Mouse (Mus musculus) urinary bladder, postnatal 10 days (tissue): ENCODE results near the gene Ccdc13.

Experiments
- DNase-seq: peaks from one replicate; pipeline ENCODE4 v3.0.0; 2022; ENCODE audit warnings: low spot score

Ccdc13 gene

GRCm38 (mm10) chr9:121759091-121760081 is 79.9 kb downstream of the Ccdc13 start, which contains the start of gene Zfp651:
TSS of gene Zfp651 (plus strand) at chr9:121759330.
- no peak for DNase-seq

DNA sequence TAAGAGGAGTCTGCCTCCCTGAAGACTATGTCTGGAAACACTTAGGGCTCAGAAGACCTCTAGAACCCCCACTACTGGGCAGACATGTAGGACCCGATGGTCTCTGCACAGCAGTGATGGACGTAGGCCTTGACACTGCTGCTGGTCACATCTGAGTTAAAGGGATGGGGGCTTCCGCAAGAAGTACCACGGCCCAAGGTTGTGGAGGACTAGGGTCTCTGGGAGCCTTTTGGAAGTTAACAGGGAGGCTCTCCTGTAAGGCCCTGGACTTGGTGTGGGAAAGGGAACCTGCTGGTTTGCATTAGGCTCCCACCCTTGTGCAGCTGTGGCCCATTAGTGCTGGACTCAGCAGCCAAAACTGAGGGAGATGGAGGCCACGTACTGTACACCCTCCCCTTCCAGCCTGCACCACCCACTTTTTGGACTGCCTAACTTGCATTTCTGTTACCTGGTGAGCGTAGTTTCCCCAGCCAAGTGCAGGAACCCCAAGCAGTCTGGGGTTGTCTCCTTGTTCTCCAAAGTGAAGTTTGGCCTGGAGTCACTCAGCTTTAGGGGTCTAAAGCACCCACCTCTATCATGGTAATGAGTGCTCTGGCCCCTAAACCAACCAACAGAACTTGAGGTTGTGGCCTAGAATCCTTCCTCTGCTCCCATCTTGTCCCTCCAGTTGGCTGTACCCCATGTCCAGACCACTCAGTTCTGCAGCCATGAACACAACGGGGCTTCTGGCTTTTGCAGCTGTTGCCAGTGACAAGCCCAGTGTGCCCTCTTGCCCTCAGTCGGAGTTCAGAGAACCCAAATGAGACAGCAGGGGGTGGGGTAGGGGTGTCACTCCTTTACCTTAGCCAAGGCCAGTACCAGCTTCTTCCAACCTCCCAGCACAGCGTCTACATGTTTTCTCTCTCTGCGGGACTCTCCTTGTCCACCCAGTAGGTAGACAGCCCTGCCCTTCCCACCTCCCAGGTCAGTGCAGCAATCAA is 81.1 kb downstream of the Ccdc13 start:
- DNase-seq = no peak

DNA sequence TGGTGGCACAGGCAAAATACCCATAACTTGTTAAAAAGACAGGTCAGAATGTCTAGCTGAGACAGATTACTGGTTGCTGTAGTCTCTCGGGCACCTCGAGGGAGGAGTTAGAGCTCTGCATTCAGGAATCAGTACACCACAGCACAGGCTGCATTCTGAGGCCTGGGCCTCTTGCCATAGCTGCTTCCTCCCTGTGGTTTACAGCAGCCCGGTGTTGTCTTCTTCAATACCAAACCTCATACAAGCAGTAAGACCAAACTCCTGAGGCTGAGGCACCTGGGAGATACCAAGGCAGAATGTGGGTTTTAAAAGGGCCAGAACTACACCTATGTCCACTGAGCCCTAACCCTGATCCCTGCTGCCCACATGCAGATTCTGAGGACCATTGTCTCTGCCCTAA is 81.8 kb downstream of the Ccdc13 start:
- DNase-seq = no peak

DNA sequence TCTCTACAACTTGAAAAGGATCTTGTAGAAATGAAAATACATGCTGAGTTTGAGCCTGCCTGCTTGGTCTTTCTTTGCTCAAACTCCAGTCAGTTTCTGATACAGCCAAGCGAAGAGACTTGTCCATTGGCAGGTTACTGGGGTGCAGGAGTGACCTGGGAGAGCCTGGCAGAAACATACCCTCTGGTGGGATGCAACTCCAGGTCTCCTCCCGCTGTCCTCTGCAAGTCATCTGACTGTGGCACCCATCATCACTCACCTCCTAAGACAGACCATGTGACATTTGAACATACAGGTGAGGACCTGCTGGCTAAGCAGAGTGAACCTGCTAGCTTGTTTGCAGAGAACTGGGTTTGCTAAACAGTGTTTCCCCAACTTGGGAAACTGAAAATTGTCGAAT is 82.5 kb downstream of the Ccdc13 start:
- no peak for DNase-seq

DNA sequence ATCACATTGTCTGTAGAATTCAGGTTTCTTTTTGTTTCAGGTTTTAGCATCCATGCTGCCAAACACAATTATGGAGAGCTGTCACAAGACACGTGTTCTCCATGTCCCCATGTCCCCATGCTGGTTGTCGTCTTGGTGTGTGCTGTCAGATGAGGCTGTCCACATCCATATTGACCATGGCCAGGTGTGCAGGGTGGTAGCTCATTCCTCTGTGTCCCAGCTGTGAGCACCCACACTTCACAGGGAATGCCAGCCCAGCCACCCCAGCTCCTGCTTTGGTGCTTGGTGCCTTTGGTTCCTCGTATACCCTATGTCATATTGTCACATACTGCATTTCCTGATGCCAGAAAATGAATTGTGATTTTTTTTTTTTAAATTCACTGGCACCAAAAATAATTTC is 84.6 kb downstream of the Ccdc13 start:
- no peak for DNase-seq

DNA sequence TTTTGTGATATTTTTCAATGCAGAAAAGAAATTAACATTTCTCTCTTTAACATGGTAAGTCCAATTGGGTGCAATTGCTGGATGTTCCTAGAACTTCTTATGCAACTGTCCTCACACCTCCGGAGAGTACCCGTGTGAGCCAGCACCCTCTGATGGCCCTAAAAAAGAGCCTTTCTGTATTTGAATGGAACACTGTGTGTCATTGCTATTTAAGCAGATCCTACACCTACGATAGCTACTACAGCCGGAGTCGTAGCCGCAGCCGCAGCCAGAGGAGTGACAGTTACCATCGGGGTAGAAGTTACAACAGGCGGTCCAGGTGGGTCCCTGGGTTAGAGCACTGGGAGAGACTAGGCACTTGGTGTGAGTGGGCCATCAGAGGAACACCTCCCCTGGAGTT is 86.5 kb downstream of the Ccdc13 start:
- no peak for DNase-seq
